ENCODE assay signal across 13 mouse cellular contexts in the genomic region with DNA sequence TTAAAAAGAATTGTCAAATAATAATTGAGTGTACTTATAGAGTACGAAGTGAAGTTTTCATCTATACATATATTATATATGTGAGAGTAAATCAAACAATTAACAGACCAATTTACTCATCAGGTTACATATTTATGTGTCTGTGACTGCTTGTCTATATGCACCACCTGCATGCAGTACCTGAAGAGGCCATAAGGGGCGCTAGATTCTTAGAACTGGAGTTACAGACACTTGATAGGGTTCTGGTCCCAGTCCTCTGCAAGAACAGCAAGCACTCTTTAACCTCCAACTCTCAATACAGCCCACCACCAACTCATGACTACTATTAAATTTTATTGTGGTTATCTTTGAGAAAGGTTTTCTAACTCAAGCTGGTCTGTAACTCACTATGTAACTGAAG.
DNase-seq lines count a peak whose midpoint lies in the region; ATAC-seq and TF ChIP-seq lines count a peak whose summit lies in the region.
"Had no signal": no experiment of that assay in that cellular context is flagged by ENCODE, and none has a peak within 500 bp of the region (broad histone marks: within the 10 kb centered on the region; RNA-seq: fewer than 3 reads in every experiment).

No protein-coding gene starts in this region.

- TF ChIP-seq POLR2A in CH12.LX (IDR thresholded peaks at IDR 0.05; ENCODE audit: low read depth, low read length) = no peak

- no peaks in the 10 kb centered on the region for H3K4me1 ChIP-seq in liver, embryonic 12.5 days
- H3K4me1 ChIP-seq in CH12.LX (ENCODE audit: control insufficient read depth in 1 of 2, insufficient read depth in 2 of 2) = no peaks in the 10 kb centered on the region
- H3K4me1 ChIP-seq: neural tube, embryonic 15.5 days had no signal

- DNase-seq in cerebellum, postnatal 10 days = peak; percentile 5 to 7
- DNase-seq in cerebellum, adult 9-10 months = no peak
- DNase-seq in liver = peak; percentile 5
- DNase-seq in CH12.LX (ENCODE audit: extremely low read depth) = peak; percentile 8
- peak; percentile 10 for DNase-seq in c-Kit-positive CD71-positive TER-119-positive erythroid progenitor cells, embryonic 14.5 days (ENCODE audit: low spot score)
- DNase-seq in adrenal gland, postnatal 10 days = no peak
- no peak for DNase-seq in urinary bladder, postnatal 25 days (ENCODE audit: low spot score)
- DNase-seq: adrenal gland, adult 8-10 months; cerebellum, adult 11 months; kidney, postnatal 36 days had no signal

- H3K36me3 ChIP-seq in liver, embryonic 12.5 days = no peaks in the 10 kb centered on the region
- no peaks in the 10 kb centered on the region for H3K36me3 ChIP-seq in CH12.LX (replicated peaks in 1 of 2; ENCODE audit: control insufficient read depth in 1 of 2, insufficient read depth in 1 of 2, low read length in 1 of 2)
- H3K36me3 ChIP-seq: neural tube, embryonic 15.5 days had no signal

- in situ Hi-C loops in CH12.LX (cut with MboI; ENCODE audit: low pct_ligation_motif_present, low pct_unique_long_range_greater_than_20kb, low sequenced_read_pairs) = no loop called here

- dilution Hi-C loops in CH12.LX (cut with MboI; ENCODE audit: extremely low pct_ligation_motif_present, extremely low pct_unique_long_range_greater_than_20kb, low sequenced_read_pairs) = no loop called here

- H3K27me3 ChIP-seq in liver, embryonic 12.5 days (replicated peaks) = no peaks in the 10 kb centered on the region
- no peaks in the 10 kb centered on the region for H3K27me3 ChIP-seq in CH12.LX (replicated peaks)
- H3K27me3 ChIP-seq: neural tube, embryonic 15.5 days had no signal

- WGBS in liver, embryonic 12.5 days (ENCODE audit: insufficient replicate concordance) = 42% methylated on average over 2 of the region's 2 CpGs

- no peak overlapping the region for H3K4me3 ChIP-seq in liver, embryonic 12.5 days
- no peak overlapping the region for H3K4me3 ChIP-seq in CH12.LX (replicated peaks in 1 of 3; ENCODE audit: low read depth in 2 of 3, low read length in 2 of 3, poor library complexity in 1 of 3)
- H3K4me3 ChIP-seq: neural tube, embryonic 15.5 days had no signal

- H3K9me3 ChIP-seq in liver, embryonic 12.5 days (replicated peaks) = no peaks in the 10 kb centered on the region
- no peaks in the 10 kb centered on the region for H3K9me3 ChIP-seq in CH12.LX (replicated peaks; ENCODE audit: low read length)
- H3K9me3 ChIP-seq: neural tube, embryonic 15.5 days had no signal

- H3K27ac ChIP-seq in liver, embryonic 12.5 days = no peak overlapping the region
- no peak overlapping the region for H3K27ac ChIP-seq in CH12.LX (ENCODE audit: insufficient read depth, low read depth)
- H3K27ac ChIP-seq: neural tube, embryonic 15.5 days had no signal

- no peak overlapping the region for H3K4me2 ChIP-seq in liver, embryonic 12.5 days
- no peak overlapping the region for H3K4me2 ChIP-seq in CH12.LX (ENCODE audit: insufficient read depth, low read depth, poor library complexity, severe bottlenecking)
- H3K4me2 ChIP-seq: neural tube, embryonic 15.5 days had no signal

- H3K9ac ChIP-seq in liver, embryonic 12.5 days = no peak overlapping the region
- no peak overlapping the region for H3K9ac ChIP-seq in CH12.LX (ENCODE audit: insufficient read depth, low read depth)
- H3K9ac ChIP-seq: neural tube, embryonic 15.5 days had no signal

- TF ChIP-seq EP300 in CH12.LX (IDR thresholded peaks at IDR 0.05; ENCODE audit: low read length) = no peak

- TF ChIP-seq RAD21 in CH12.LX (IDR thresholded peaks at IDR 0.05; ENCODE audit: low read depth, low read length) = no peak

- ATAC-seq in liver, embryonic 12.5 days = no peak
- ATAC-seq: hindbrain, embryonic 16.5 days had no signal

- TF ChIP-seq CTCF in CH12.LX (conservative IDR thresholded peaks at IDR 0.05 in 1 of 2, IDR thresholded peaks at IDR 0.05 in 1 of 2; ENCODE audit: low read depth in 2 of 2, low read length in 2 of 2) = 0 out of 4 replicates have a peak, but pooled peaks of 1 of the 2 experiments have one; percentile 17

- H3K79me2 ChIP-seq in CH12.LX (replicated peaks; ENCODE audit: control insufficient read depth, extremely low read depth, insufficient read depth, poor library complexity, severe bottlenecking) = no peaks in the 10 kb centered on the region

TF ChIP-seq in CH12.LX, 34 proteins besides CTCF, POLR2A, EP300 and RAD21:
- TF ChIP-seq KAT2A (IDR thresholded peaks at IDR 0.05; ENCODE audit: insufficient replicate concordance, low read length) = no peak
- no peak for TF ChIP-seq ZMIZ1 (IDR thresholded peaks at IDR 0.05; ENCODE audit: low read depth, low read length)
- TF ChIP-seq ZKSCAN1 (IDR thresholded peaks at IDR 0.05; ENCODE audit: borderline replicate concordance, low read depth, low read length) = no peak
- no peak for TF ChIP-seq TBP (conservative IDR thresholded peaks at IDR 0.05; ENCODE audit: low read depth, low read length)
- no peak for TF ChIP-seq ELF1 (IDR thresholded peaks at IDR 0.05; ENCODE audit: low read depth, low read length)
- no peak for TF ChIP-seq TCF12 (IDR thresholded peaks at IDR 0.05; ENCODE audit: low read depth, low read length)
- no peak for TF ChIP-seq JUND (conservative IDR thresholded peaks at IDR 0.05; ENCODE audit: low read depth, low read length)
- TF ChIP-seq MYC (IDR thresholded peaks at IDR 0.05; ENCODE audit: low read depth, low read length) = no peak
- TF ChIP-seq IRF4 (IDR thresholded peaks at IDR 0.05; ENCODE audit: low read depth, low read length) = no peak
- TF ChIP-seq GABPA (IDR thresholded peaks at IDR 0.05; ENCODE audit: insufficient replicate concordance, low read depth, low read length) = no peak
- TF ChIP-seq ETS1 (conservative IDR thresholded peaks at IDR 0.05; ENCODE audit: low read depth, low read length) = no peak
- no peak for TF ChIP-seq HCFC1 (IDR thresholded peaks at IDR 0.05; ENCODE audit: low read depth, low read length)
- no peak for TF ChIP-seq MAFK (IDR thresholded peaks at IDR 0.05; ENCODE audit: insufficient replicate concordance, low read length)
- TF ChIP-seq SMC3 (IDR thresholded peaks at IDR 0.05; ENCODE audit: low read depth, low read length) = no peak
- no peak for TF ChIP-seq POLR2AphosphoS2 (IDR thresholded peaks at IDR 0.05; ENCODE audit: low read depth, low read length)
- TF ChIP-seq NELFE (IDR thresholded peaks at IDR 0.05; ENCODE audit: low read depth, low read length) = no peak
- TF ChIP-seq MEF2A (IDR thresholded peaks at IDR 0.05; ENCODE audit: borderline replicate concordance, low read depth, low read length) = no peak
- TF ChIP-seq MXI1 (IDR thresholded peaks at IDR 0.05; ENCODE audit: low read depth, low read length) = no peak

Comparison
In these comparisons a context has a peak if more than half of its experiments do, and no peak if none do; other contexts are left out.
1. DNase-seq: peak in cerebellum, postnatal 10 days (2 of 2), liver (single experiment), CH12.LX (single experiment) and c-Kit-positive CD71-positive TER-119-positive erythroid progenitor cells, embryonic 14.5 days (single experiment); none in cerebellum, adult 9-10 months (single experiment), adrenal gland, postnatal 10 days (single experiment) and urinary bladder, postnatal 25 days (single experiment).